Mouse (Mus musculus): ENCODE data around the gene Abhd4.

Gene Abhd4

GRCm38 (mm10) chr14:54253741-54254291 is at the start of gene Abhd4, which contains the start of gene Dad1:
Gene Abhd4, plus strand, starts transcription at chr14:54254188.
Gene Dad1, minus strand, starts transcription at chr14:54254104.
- peak; percentile 99 for DNase-seq

- no peak for DNase-seq
Measured at GRCm38 (mm10) chr14:54204311-54204710, 49.7 kb upstream of the Abhd4 start.

GRCm38 (mm10) chr14:54204786-54205185 is 49.2 kb upstream of the Abhd4 start:
- DNase-seq, result no peak

- DNase-seq, result no peak
Measured at GRCm38 (mm10) chr14:54205904-54206303, 48.1 kb upstream of the Abhd4 start.

- DNase-seq, result no peak
Measured at GRCm38 (mm10) chr14:54206309-54206708, 47.7 kb upstream of the Abhd4 start.

- DNase-seq, result no peak
Measured at GRCm38 (mm10) chr14:54206750-54207550, 47.0 kb upstream of the Abhd4 start.

- DNase-seq, result no peak
Measured at GRCm38 (mm10) chr14:54207924-54208323, 46.1 kb upstream of the Abhd4 start.

- DNase-seq, result no peak
Measured at GRCm38 (mm10) chr14:54208741-54209140, 45.2 kb upstream of the Abhd4 start.

GRCm38 (mm10) chr14:54209932-54210331 is 44.1 kb upstream of the Abhd4 start:
- no peak for DNase-seq

- DNase-seq, result no peak
Measured at GRCm38 (mm10) chr14:54210401-54210800, 43.6 kb upstream of the Abhd4 start.

- no peak for DNase-seq
Measured at GRCm38 (mm10) chr14:54211199-54211598, 42.8 kb upstream of the Abhd4 start.

GRCm38 (mm10) chr14:54211755-54212154 is 42.2 kb upstream of the Abhd4 start:
- DNase-seq, result no peak

GRCm38 (mm10) chr14:54213734-54214133 is 40.3 kb upstream of the Abhd4 start:
- DNase-seq, result no peak

- peak; percentile 38 for DNase-seq
Measured at GRCm38 (mm10) chr14:54214477-54214876, 39.5 kb upstream of the Abhd4 start.

- no peak for DNase-seq
Measured at GRCm38 (mm10) chr14:54214901-54215300, 39.1 kb upstream of the Abhd4 start.

GRCm38 (mm10) chr14:54216126-54216525 is 37.9 kb upstream of the Abhd4 start:
- DNase-seq, result peak; percentile 63

- no peak for DNase-seq
Measured at GRCm38 (mm10) chr14:54218233-54218632, 35.8 kb upstream of the Abhd4 start.

- DNase-seq, result no peak
Measured at GRCm38 (mm10) chr14:54218721-54219120, 35.3 kb upstream of the Abhd4 start.

GRCm38 (mm10) chr14:54219256-54219655 is 34.7 kb upstream of the Abhd4 start:
- DNase-seq, result no peak

GRCm38 (mm10) chr14:54219849-54220248 is 34.1 kb upstream of the Abhd4 start:
- no peak for DNase-seq

- DNase-seq, result no peak
Measured at GRCm38 (mm10) chr14:54220726-54221494, 33.1 kb upstream of the Abhd4 start.

- no peak for DNase-seq
Measured at GRCm38 (mm10) chr14:54221641-54222040, 32.3 kb upstream of the Abhd4 start.

- DNase-seq, result no peak
Measured at GRCm38 (mm10) chr14:54222289-54222727, 31.7 kb upstream of the Abhd4 start.
